Mouse (Mus musculus): ENCODE data around the gene Mrfap1. TPM values are rescaled to one million over a fixed set of nuclear protein-coding genes. Genes with fewer than 3 reads are reported as not detected.

The Mrfap1 gene
- total RNA-seq (2021): 100 to 1,000 TPM; 495 to 515 TPM
- long read RNA-seq, experiment 1, transcript Mrfap1-201 (2 exons, 1,648 nt): major isoform, 431 of 618 reads
- long read RNA-seq, experiment 1, partial matches to known transcripts: 0 of 618 reads
- long read RNA-seq, experiment 1, other reads (novel, unspliced or antisense): 187 of 618 reads
- long read RNA-seq, experiment 2, transcript Mrfap1-201 (2 exons, 1,648 nt): major isoform, 666 of 719 reads
- long read RNA-seq, experiment 2, partial matches to known transcripts: 0 of 719 reads
- long read RNA-seq, experiment 2, other reads (novel, unspliced or antisense): 53 of 719 reads

- DNase-seq (ENCODE audit: low spot score in 2 of 2): peak; percentile 77 to 91
These were observed at the start of gene Mrfap1 for GRCm38 (mm10) chr5:36796296-36797014. Gene Mrfap1 (minus strand): TSS chr5:36796772.

GRCm38 (mm10) chr5:36844490-36844889 is 47.9 kb upstream of the Mrfap1 start:
- no peak for DNase-seq (ENCODE audit: low spot score in 2 of 2)

GRCm38 (mm10) chr5:36841701-36842100 is 45.1 kb upstream of the Mrfap1 start:
- no peak for DNase-seq (ENCODE audit: low spot score in 2 of 2)

- no peak for DNase-seq (ENCODE audit: low spot score in 2 of 2)
These were observed 43.5 kb upstream of the Mrfap1 start for GRCm38 (mm10) chr5:36840092-36840491.

GRCm38 (mm10) chr5:36839602-36840001 is 43.0 kb upstream of the Mrfap1 start:
- no peak for DNase-seq (ENCODE audit: low spot score in 2 of 2)

GRCm38 (mm10) chr5:36839032-36839431 is 42.5 kb upstream of the Mrfap1 start:
- DNase-seq (ENCODE audit: low spot score in 2 of 2): no peak

GRCm38 (mm10) chr5:36835933-36836332 is 39.4 kb upstream of the Mrfap1 start:
- DNase-seq (ENCODE audit: low spot score in 2 of 2): peak; percentile 53 to 66

- DNase-seq (ENCODE audit: low spot score in 2 of 2): no peak
These were observed 34.7 kb upstream of the Mrfap1 start for GRCm38 (mm10) chr5:36831272-36831671.

GRCm38 (mm10) chr5:36829913-36830879 is 33.6 kb upstream of the Mrfap1 start, which contains the start of gene Man2b2:
Gene Man2b2 (minus strand): TSS chr5:36830653.
- DNase-seq (ENCODE audit: low spot score in 2 of 2): peak; percentile 80 to 92

- DNase-seq (ENCODE audit: low spot score in 2 of 2): no peak
These were observed 32.5 kb upstream of the Mrfap1 start for GRCm38 (mm10) chr5:36829098-36829497.

- no peak for DNase-seq (ENCODE audit: low spot score in 2 of 2)
These were observed 26.3 kb upstream of the Mrfap1 start for GRCm38 (mm10) chr5:36822907-36823306.

GRCm38 (mm10) chr5:36820142-36820541 is 23.6 kb upstream of the Mrfap1 start:
- no peak for DNase-seq (ENCODE audit: low spot score in 2 of 2)

- DNase-seq (ENCODE audit: low spot score in 2 of 2): no peak
These were observed 23.2 kb upstream of the Mrfap1 start for GRCm38 (mm10) chr5:36819742-36820141.

GRCm38 (mm10) chr5:36817738-36818137 is 21.2 kb upstream of the Mrfap1 start:
- no peak for DNase-seq (ENCODE audit: low spot score in 2 of 2)

- no peak for DNase-seq (ENCODE audit: low spot score in 2 of 2)
These were observed 18.0 kb upstream of the Mrfap1 start for GRCm38 (mm10) chr5:36814554-36814953.

- DNase-seq (ENCODE audit: low spot score in 2 of 2): no peak
These were observed 14.8 kb upstream of the Mrfap1 start for GRCm38 (mm10) chr5:36811413-36811812.

- DNase-seq (ENCODE audit: low spot score in 2 of 2): no peak
These were observed 14.1 kb upstream of the Mrfap1 start for GRCm38 (mm10) chr5:36810634-36811033.

- DNase-seq (ENCODE audit: low spot score in 2 of 2): no peak
These were observed 12.6 kb upstream of the Mrfap1 start for GRCm38 (mm10) chr5:36809123-36809522.

GRCm38 (mm10) chr5:36807106-36807505 is 10.5 kb upstream of the Mrfap1 start:
- DNase-seq (ENCODE audit: low spot score in 2 of 2): no peak

- DNase-seq (ENCODE audit: low spot score in 2 of 2): no peak
These were observed 719 bp upstream of the Mrfap1 start for GRCm38 (mm10) chr5:36797291-36797690.

GRCm38 (mm10) chr5:36795647-36796295 is 801 bp downstream of the Mrfap1 start:
- DNase-seq (ENCODE audit: low spot score in 2 of 2): peak; percentile 43 to 52

Data from adrenal gland, postnatal 4 days (tissue).